Mouse (Mus musculus): ENCODE data around the gene Med4.

Gene Med4

DNA sequence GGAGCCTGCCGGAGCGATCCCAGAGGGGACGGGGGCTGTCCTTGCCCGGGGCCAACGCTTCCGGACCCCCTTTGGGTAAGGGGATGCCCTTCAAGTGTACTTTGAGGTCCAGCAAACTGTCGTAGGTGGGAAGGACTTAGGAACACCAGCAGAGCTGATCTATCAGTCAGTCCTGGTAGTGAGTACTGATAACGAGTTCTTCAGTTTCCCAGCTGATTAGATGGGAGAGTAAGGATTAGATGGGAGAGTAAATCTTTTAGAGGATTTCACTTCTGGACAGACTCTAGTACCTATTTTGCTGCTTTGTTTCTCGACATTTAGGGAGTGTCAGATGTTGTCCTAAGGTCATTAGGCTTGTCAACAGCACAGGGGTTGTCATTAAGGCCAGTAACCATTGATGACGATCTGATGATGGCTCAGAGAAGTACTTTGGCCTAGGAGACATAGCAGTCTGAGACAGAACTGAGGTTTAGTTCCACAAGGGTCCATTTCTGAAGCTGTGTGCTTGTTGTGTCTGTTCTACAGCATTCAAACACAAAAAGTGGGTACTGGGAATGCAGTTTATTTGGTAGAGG is 43.4 kb downstream of the Med4 start:
- DNase-seq (ENCODE audit: low spot score in 2 of 2), result peak in 1 of 2 experiments; percentile 6

Data from heart, adult 9 months (tissue).